15 mouse cellular contexts compared by ENCODE assay signal in the genomic region with DNA sequence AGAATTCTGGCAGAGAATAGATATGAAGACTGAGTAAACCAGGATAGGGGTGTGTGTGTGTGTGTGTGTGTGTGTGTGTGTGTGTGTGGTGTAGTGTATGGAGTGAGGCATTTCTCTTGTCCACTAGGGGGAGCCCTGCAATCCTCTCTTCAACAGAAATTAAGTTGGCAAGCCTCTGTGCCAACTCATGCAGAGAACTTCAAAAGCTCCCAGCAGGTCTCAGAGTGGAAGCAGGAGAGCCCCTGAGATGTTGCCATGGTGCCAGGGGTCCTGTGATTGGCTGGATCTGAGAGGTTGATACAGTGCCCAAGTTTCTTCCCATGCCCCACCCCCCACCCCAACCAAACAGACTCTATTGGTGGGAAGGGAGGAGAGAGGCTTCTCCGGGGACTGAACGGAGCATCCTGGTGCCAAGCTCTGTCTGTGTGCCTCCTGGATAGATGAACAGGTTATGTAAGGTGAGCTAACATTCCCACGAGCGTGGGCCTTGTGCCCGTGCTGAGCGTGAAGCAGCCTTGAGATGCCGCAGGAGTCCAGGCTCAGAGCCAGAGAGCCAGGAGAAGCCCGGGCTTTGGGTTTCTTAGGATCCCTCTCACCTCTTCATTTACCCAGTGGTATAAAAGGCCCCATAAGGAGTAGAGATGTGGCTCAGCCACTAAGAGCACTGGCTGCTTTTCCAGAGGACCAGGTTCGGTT.
DNase-seq lines count a peak whose midpoint lies in the region; ATAC-seq lines count a peak whose summit lies in the region.
"Had no signal": no experiment of that assay in that cellular context is flagged by ENCODE, and none has a peak within 500 bp of the region (broad histone marks: within the 10 kb centered on the region; RNA-seq: fewer than 3 reads in every experiment).

No protein-coding gene starts in this region.

- no peak for DNase-seq in hindbrain, embryonic 11.5 days (ENCODE audit: low spot score)
- DNase-seq in right cerebral cortex, postnatal 10 days (ENCODE audit: low spot score in 2 of 2) = peak; percentile 30 to 49
- no peak for DNase-seq in right cerebral cortex, adult 18-20 months
- peak; percentile 44 for DNase-seq in brain, adult 2 months (ENCODE audit: low read depth, low spot score)
- DNase-seq in splenic B cell, adult 2 months (ENCODE audit: low read depth, low spot score) = peak; percentile 64
- no peak for DNase-seq in frontal cortex, postnatal 36 days (ENCODE audit: low spot score in 2 of 2)
- no peak for DNase-seq in adrenal gland, adult 18-20 months (ENCODE audit: low spot score in 2 of 2)
- DNase-seq: gastrocnemius, adult 2 months; heart, adult 2 months; heart, postnatal 10 days; kidney, postnatal 10 days; lung, adult 2 months; lung, postnatal 4 days had no signal

- no peak overlapping the region for H3K4me3 ChIP-seq in hindbrain, embryonic 15.5 days
- no peak overlapping the region for H3K4me3 ChIP-seq in hindbrain, embryonic 11.5 days (ENCODE audit: low read depth, low read length)
- H3K4me3 ChIP-seq: gastrocnemius, adult 2 months; heart, adult 2 months had no signal

- H3K36me3 ChIP-seq in hindbrain, embryonic 15.5 days = no peaks in the 10 kb centered on the region
- no peaks in the 10 kb centered on the region for H3K36me3 ChIP-seq in hindbrain, embryonic 11.5 days (ENCODE audit: control insufficient read depth, insufficient read depth, low read length)
- peaks cover 28% of the 10 kb centered on the region for H3K36me3 ChIP-seq in splenic B cell, adult 2 months (ENCODE audit: control insufficient read depth, insufficient read depth, low read length, poor library complexity, severe bottlenecking)
- H3K36me3 ChIP-seq: midbrain, embryonic 12.5 days had no signal

- no peak overlapping the region for H3K9ac ChIP-seq in hindbrain, embryonic 15.5 days
- H3K9ac ChIP-seq in hindbrain, embryonic 11.5 days (ENCODE audit: low read depth, low read length) = no peak overlapping the region

- H3K4me2 ChIP-seq in hindbrain, embryonic 15.5 days = no peak overlapping the region
- no peak overlapping the region for H3K4me2 ChIP-seq in hindbrain, embryonic 11.5 days (replicated peaks; ENCODE audit: low read depth, low read length)

- peaks cover 8% of the 10 kb centered on the region; the same call in 1 of the 2 replicates for H3K27me3 ChIP-seq in hindbrain, embryonic 15.5 days
- peaks cover 3% of the 10 kb centered on the region; the same call in 1 of the 2 replicates for H3K27me3 ChIP-seq in hindbrain, embryonic 11.5 days (ENCODE audit: control insufficient read depth, insufficient read depth, low read length)
- H3K27me3 ChIP-seq in splenic B cell, adult 2 months (ENCODE audit: control insufficient read depth, insufficient read depth, low read length, poor library complexity, severe bottlenecking) = no peaks in the 10 kb centered on the region

- no peak overlapping the region for H3K27ac ChIP-seq in hindbrain, embryonic 15.5 days (replicated peaks)
- H3K27ac ChIP-seq in hindbrain, embryonic 11.5 days (ENCODE audit: low read depth, low read length) = no peak overlapping the region
- H3K27ac ChIP-seq: gastrocnemius, adult 2 months; heart, adult 2 months had no signal

- WGBS in hindbrain, embryonic 15.5 days = 66% methylated on average over 9 of the region's 9 CpGs
- WGBS in hindbrain, embryonic 11.5 days = 95% methylated on average over 9 of the region's 9 CpGs

- peak; percentile 17; the same call in 1 of the 2 replicates for ATAC-seq in hindbrain, embryonic 15.5 days (ENCODE audit: low FRiP score, low read depth)
- ATAC-seq in hindbrain, embryonic 11.5 days (ENCODE audit: low FRiP score) = no peak

- H3K4me1 ChIP-seq in hindbrain, embryonic 15.5 days (replicated peaks) = peaks cover 32% of the 10 kb centered on the region
- H3K4me1 ChIP-seq in hindbrain, embryonic 11.5 days (replicated peaks; ENCODE audit: control insufficient read depth, insufficient read depth, low read length) = peaks cover 11% of the 10 kb centered on the region

- no peaks in the 10 kb centered on the region for H3K9me3 ChIP-seq in hindbrain, embryonic 15.5 days
- H3K9me3 ChIP-seq in hindbrain, embryonic 11.5 days (ENCODE audit: control insufficient read depth, low read length) = no peaks in the 10 kb centered on the region
- H3K9me3 ChIP-seq: midbrain, embryonic 12.5 days had no signal

Comparison
In these comparisons a context has a peak if more than half of its experiments do, and no peak if none do; other contexts are left out.
1. DNase-seq: peak in right cerebral cortex, postnatal 10 days (2 of 2), brain, adult 2 months (single experiment) and splenic B cell, adult 2 months (single experiment); none in hindbrain, embryonic 11.5 days (single experiment), right cerebral cortex, adult 18-20 months (single experiment), frontal cortex, postnatal 36 days (0 of 2) and adrenal gland, adult 18-20 months (0 of 2).